Mouse (Mus musculus) NIH3T3 (cell line): ENCODE measurements around the gene Arhgef10l.

Experiments used
- DNase-seq: peaks from one replicate; pipeline ENCODE4 v3.0.0-alpha.2; 2012; ENCODE audit warnings: low read depth

Gene Arhgef10l

GRCm38 (mm10) chr4:140657681-140658575 is 7.9 kb downstream of the Arhgef10l start:
- DNase-seq = peak; percentile 69

DNA sequence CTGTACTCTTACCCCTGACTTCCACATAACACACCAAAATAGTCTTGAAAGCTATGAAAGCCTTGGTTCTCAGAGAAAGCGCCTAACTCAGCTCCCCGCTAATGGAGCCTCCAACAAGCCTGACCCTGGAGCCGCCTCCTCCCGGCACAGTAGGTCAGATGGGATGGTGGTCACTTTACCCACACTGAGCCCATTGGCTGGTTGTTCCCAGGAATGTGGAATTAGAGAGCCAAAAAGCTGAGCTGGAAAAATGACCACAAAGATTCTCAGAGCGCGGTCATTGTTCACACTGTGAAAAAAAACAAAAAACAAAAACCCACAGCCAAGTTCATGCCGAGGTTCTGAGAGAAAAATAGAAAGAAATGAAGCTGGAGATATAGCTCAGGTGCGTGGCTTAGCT is 9.3 kb downstream of the Arhgef10l start:
- peak; percentile 77 for DNase-seq

DNA sequence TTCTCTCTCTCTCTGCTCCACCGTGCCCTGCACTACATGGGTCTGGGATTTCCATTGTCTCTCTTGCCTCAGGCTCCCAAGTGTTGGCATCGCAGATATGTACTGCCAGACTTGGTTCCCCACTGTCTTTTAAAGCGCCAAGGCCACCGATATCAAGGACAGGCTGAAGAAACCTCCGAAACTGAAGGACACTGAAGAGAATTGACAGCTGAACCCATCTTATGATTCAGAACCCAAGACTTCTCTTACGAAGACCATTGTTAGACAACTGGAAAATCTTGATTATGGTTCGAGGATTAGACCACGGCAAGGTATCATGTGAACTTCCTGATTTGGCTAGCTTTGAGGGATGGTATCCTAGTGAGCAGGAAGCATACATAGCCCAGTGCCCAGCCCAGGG is 11.0 kb downstream of the Arhgef10l start:
- DNase-seq = no peak

DNA sequence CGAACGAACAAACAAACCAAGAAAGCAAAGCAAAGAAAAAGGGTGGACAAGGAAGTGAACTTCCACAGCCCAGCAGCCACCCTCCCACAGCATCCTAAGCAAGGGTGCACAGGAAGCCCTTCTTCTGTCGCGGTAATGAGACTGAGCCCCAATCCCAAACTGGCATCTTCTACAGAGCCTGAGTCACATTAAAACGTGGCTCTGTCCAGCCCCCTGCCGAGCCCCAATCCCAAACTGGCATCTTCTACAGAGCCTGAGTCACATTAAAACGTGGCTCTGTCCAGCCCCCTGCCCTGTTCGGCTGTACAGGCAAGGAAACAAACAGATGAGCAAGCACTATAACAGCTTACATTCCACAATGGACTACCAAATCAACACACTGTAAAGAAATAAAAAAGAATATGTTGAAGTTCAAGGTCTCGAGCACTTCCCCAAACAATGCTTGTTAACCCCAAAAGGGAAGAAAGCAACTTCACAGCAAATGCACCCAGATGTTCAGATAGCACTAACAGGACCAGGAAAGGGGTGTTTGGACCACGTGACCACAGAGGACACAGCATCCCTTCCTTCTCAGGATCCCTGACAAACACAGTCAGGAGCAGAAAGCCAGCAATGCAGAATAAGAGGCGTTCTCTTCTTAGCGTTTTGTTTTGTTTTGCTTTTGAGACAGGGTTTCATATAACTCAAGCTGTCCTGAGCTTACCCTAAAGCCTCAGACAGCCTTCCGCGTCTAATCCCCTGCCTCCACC is 11.8 kb downstream of the Arhgef10l start:
- DNase-seq = no peak

- no peak for DNase-seq
These were observed 16.1 kb downstream of the Arhgef10l start for GRCm38 (mm10) chr4:140649731-140650130.

GRCm38 (mm10) chr4:140649207-140649591 is 16.6 kb downstream of the Arhgef10l start:
- no peak for DNase-seq

GRCm38 (mm10) chr4:140648443-140649206 is 17.2 kb downstream of the Arhgef10l start:
- DNase-seq = peak; percentile 60

DNA sequence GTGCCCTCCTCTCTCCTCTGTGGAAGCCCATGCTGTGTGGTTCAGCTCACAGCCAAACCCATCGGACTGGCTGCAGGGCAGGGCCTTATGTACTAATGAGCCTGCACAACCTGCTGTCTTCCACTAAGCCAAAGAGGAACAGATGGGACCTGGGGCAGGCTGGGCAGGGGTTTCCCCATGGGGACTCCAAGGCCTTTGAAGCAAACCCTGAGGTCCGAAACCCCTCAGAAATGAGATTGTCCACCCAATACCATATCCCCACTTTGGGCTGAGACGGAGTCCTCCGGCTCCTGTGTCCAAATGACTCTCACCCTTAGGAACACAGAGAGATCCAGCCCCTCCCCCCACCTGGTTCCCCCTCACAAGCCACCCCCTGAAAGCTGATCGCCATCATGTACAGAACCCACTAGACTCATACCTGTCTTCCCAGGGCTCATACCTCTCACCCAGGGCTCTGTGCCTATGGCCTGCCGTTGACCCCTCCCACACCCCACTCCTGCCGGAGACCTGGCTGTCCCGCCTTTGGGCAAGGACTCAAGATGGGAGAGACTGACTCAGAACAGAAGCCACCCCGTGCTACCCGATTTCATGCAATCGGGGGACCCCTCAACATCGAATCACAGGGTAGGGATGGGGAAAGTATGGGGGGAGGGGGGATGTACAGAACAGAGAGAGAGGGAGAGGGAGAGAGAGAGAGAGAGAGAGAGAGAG is 17.9 kb downstream of the Arhgef10l start:
- DNase-seq = peak; percentile 58

DNA sequence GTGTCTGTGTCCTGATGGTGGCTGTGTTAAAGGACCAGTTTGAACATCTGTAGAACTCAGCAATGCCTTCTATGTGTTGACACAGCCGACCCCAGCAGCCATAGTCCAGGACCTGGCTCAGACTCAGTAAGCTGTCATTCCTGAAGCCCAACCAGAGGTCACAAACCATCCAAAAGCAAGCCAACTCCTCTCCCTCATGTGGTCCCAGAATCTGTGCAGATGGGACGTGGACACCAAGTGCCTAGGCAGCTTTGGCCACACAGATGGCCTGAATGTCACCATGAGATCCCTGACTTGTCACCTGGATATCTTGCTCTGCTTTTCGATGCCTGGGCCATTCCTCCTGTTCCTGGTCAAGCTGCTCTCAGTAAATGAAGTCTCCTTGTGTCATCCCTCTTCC is 20.2 kb downstream of the Arhgef10l start:
- no peak for DNase-seq

DNA sequence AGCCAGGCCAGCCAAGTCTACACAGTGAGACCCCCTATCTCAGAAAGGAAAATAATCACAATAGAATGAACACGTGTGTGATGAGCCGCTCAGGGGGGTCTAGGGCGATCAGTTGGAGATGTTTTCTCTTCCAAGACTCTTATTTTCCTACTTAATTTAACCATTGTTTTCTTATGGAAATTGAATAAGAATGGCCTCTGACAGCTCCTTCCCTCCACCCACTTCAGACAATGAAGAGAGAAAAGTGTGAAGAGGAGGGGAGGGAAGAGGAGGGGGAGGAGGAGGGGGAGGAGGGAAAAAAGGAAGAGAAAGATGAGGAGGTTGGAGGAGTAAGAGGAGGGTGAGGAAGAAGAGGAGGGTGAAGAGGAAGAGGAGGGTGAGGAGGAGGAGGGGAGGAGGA is 21.1 kb downstream of the Arhgef10l start:
- DNase-seq = no peak

DNA sequence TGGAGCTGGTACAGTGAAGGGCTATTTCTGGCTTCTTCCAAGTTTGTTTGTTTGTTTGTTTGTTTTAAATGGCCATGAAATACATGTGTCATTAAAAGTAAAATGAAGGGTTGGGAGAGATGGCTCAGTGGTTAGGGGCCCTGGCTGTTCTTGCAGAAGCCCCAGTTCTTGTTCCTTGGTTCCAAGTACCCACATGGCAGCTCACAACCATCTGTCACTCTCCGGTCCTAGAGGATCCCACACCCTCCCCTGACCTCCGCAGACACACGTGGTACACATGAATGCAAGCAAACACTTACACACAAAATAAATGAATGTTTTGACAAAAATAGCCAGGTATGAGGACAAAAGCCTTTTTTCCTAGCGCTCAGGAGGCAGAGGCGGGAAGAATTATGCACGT is 21.5 kb downstream of the Arhgef10l start:
- no peak for DNase-seq

DNA sequence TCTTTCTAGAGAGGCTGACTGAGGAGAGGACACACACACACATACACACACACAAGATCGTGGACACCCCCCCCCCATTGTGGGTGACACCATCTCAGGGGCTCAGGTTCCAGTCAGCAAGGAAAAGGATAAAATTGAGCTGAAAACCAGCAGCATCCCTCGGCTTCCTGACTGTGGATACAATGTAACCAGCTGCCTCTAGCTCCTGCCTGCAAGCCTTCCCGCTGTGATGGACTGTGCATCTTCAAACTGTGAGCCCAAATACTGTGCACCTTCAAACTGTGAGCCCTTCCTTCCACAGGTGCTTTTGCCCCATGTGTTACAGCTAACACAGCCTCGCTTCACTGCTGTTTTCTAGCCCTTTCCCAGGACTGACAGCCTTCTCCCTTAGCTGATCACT is 23.4 kb downstream of the Arhgef10l start:
- DNase-seq = no peak

GRCm38 (mm10) chr4:140641414-140641918 is 24.3 kb downstream of the Arhgef10l start:
- DNase-seq = no peak

DNA sequence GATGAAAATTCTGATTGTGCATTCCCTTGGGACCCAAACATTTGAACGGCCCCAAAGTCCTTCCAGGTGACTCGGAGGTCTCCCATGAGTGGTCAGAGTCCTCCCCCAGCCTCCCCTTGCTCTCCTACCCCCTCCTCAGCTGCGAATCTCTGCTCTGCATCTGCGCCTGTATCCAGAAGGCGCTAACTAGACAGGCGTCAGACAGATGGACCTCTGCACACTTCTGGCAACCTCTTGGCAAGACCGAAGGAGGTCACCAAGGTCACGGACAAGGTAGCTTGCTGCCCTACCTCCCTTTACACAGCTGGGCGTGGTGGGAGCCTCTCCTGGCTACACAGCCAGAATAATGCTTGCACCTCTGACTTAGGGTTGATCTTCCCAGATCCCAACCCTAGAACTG is 25.1 kb downstream of the Arhgef10l start:
- DNase-seq = no peak

- no peak for DNase-seq
These were observed 25.6 kb downstream of the Arhgef10l start for GRCm38 (mm10) chr4:140640242-140640523.

DNA sequence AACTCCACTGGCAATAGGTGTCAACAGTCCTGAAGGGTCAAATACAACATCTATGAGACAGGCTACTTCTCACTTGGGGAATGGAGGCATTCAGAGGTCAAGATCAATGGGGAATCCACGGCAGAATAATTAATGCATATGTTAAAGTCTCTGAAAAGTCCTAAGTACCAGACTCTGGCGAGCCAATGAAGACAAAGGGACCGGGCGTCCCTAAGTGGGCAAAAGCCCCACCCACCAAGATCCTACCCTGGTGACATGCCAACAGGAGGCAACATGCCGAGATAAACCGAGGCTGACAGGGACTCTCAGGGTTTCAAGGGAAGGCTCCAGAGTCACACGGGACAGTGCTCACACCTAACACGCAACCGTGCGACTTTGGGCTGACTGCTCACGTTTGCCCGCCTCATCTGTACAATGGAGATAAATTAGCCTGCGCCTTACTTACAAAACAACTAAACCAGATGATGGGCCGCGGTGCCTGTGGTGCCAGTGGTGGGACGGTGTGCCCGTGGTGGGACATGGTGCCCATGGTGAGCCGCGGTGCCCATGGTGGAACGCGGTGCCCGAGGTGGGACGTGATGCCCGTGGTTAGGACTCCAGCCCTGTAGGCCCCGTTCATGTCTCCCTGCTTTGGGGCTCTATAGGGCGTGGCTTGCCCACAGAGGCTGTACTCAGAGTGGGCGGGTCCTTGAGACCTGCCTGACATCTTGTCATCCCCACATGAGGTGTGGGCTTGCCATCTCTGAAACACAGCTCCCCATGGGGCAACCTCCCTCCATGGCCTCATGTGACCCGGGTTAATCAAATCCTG is 26.2 kb downstream of the Arhgef10l start:
- DNase-seq = no peak

DNA sequence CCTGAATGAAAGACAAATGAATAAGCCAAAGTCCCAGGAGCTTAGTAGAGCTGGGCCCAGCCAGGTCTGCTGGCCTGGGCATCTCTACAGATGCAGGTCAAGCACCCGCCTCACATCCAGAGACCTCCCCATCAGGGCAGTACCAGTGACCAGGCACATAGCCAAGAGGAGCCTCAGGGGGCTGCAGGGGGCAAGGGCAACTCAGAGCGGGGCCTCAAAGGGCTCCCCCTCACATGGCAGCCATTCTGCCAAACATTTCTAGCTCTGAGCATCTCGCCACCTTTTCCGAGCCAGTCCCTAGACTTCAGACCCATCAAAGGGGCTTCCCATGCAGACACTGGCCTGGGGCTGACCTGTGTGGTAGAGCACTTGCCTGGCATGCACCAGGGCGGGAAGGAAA is 27.2 kb downstream of the Arhgef10l start:
- no peak for DNase-seq

DNA sequence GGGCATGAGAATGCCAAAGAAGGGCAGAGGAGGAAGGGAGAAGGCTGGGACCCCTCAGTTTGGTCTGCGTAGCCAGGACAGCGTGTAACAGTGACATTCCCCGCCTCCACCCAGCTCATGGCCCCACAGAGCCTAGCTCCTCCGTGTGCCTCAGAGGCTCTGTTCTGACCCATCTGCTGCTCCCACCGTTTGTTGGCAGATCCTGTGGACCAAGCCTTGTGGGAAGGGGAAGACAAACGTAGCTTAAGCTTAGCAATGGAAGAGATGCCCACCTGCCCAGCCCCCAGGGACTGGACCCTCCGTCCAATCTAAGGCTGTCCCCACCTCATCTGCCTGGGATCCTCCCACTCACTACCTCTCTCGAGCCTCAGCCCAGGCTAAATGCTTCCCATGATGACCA is 28.5 kb downstream of the Arhgef10l start:
- DNase-seq = no peak

- DNase-seq = no peak
These were observed 29.4 kb downstream of the Arhgef10l start for GRCm38 (mm10) chr4:140636312-140636996.

DNA sequence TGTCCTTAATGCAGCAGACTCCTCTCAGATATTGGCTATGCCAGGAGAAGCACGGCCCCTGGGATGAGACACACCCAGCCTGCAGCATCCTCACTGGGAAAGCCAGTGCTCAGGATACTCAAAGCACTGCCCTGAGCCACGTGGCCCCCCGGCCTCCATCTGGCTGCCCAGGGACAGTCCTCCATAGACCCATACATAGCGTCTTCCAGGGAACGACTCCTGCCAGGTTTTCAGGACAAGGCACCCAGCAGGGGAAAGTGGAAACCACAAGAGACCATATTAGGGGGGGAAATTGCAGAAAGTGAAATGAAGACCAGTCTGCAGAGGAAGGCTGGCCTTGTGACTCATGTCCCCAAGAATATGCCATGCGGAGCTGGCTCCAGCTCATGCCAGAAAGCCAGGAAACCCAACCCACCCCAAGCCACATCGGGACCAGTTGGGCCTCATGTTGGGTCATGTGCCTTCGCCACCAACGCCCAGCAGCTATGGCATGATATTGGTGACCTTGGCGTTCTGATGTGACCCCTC is 30.9 kb downstream of the Arhgef10l start:
- DNase-seq = no peak
